Comparison of ENCODE assay signal across 13 mouse cellular contexts in genomic region chr2:3785546-3785945, GRCm38 (mm10).
"Had no signal": no experiment of that assay in that cellular context is flagged by ENCODE, and none has a peak within 500 bp of the region (broad histone marks: within the 10 kb centered on the region; RNA-seq: fewer than 3 reads in every experiment).

No protein-coding gene starts in this region.

- H3K4me2 ChIP-seq: limb, embryonic 13.5 days; midbrain, embryonic 13.5 days had no signal

- H3K9me3 ChIP-seq: limb, embryonic 13.5 days; midbrain, embryonic 13.5 days had no signal

- ATAC-seq: midbrain, embryonic 13.5 days had no signal

- H3K27me3 ChIP-seq: limb, embryonic 13.5 days; midbrain, embryonic 13.5 days had no signal

- H3K4me1 ChIP-seq: midbrain, embryonic 13.5 days had no signal

- DNase-seq: kidney, postnatal 10 days; kidney, postnatal 4 days; left cerebral cortex, postnatal 4 days; lung, adult 18-20 months; retina, postnatal 1 day; right cerebral cortex, postnatal 4 days; spleen, adult 18-20 months; thymus, adult 18-20 months; thymus, postnatal 14 days had no signal

- H3K4me3 ChIP-seq: layer of hippocampus, adult 2 months; limb, embryonic 13.5 days; midbrain, embryonic 13.5 days had no signal

- H3K27ac ChIP-seq: layer of hippocampus, adult 2 months; limb, embryonic 13.5 days; liver, embryonic 14.5 days; midbrain, embryonic 13.5 days had no signal

- H3K9ac ChIP-seq: limb, embryonic 13.5 days; liver, embryonic 14.5 days; midbrain, embryonic 13.5 days had no signal
